Mouse (Mus musculus): ENCODE measurements around the gene Mthfsl. TPM values are rescaled to one million over a fixed set of nuclear protein-coding genes. Genes with fewer than 3 reads are reported as not detected.
"Not testable (repeated sequence)": the region's sequence is repeated elsewhere in the genome, so short reads cannot be mapped to it uniquely, and the experiment has no call there.

Gene Mthfsl
- total RNA-seq (2014; rRNA removed) (11.4 and 11.7 TPM in 2 replicates), polyA plus RNA-seq (2015; fragmentation: Nextera tagmentation; extraction: Ambion mirVana) (46.0 and 48.8 TPM in 2 replicates)

DNA sequence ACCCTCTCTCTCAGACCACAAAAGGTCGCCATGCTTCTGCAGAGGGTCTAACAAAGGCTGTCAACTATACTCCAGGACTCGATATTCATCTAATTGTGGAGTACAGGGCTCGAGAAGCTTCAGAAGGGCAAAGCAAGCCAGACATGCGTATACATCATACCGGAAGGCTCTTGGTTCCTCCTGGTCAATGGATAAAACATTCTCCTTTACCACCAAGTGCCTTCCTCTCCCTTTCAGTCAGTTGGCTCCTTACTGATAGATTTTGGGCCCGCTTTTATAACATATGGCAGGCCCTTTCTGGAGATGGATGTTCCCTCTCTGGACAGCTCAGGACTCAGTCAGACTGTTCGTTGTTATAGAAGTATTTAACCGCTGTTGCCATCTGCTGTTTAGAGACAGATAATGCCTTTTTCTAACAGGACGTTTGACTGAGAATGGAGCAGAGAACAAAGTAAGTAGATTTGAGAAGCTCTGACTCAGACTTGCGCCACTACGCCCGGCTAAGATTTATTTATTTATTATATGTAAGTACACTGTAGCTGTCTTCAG is at the start of gene Mthfsl:
Gene Mthfsl (minus strand): TSS at position 308 of the 549 bp plus-strand sequence.
- peak; percentile 30 for TF ChIP-seq CTCF (IDR thresholded peaks at IDR 0.05)
- ATAC-seq (ENCODE audit: low FRiP score), result peak; percentile 81
- H3K27me3 ChIP-seq (ENCODE audit: insufficient read depth, low read length); H3K4me1 ChIP-seq (ENCODE audit: insufficient read depth, low read length); H3K9ac ChIP-seq (replicated peaks; ENCODE audit: low read length, poor library complexity, severe bottlenecking); H3K36me3 ChIP-seq (ENCODE audit: insufficient read depth, low read length); H3K9me3 ChIP-seq (ENCODE audit: low read length): not testable (repeated sequence)
- WGBS, result 8% methylated on average over 10 of the region's 12 CpGs
- Histone ChIP-seq H3K4me3 (ENCODE audit: low read depth, low read length) (peak within 1 kb of the TSS; percentile 35), H3K4me2 (ENCODE audit: low read depth, low read length, poor library complexity, severe bottlenecking) (peak within 1 kb of the TSS; percentile 32; the same call in 1 of the 2 replicates), H3K27ac (ENCODE audit: low read depth, low read length) (peak within 1 kb of the TSS; percentile 69)
- DNase-seq (ENCODE audit: low spot score), result peak; percentile 10

- not testable (repeated sequence) for ATAC-seq (ENCODE audit: low FRiP score); H3K4me3 ChIP-seq (ENCODE audit: low read depth, low read length); H3K9ac ChIP-seq (replicated peaks; ENCODE audit: low read length, poor library complexity, severe bottlenecking); H3K4me2 ChIP-seq (ENCODE audit: low read depth, low read length, poor library complexity, severe bottlenecking); H3K27me3 ChIP-seq (ENCODE audit: insufficient read depth, low read length); DNase-seq (ENCODE audit: low spot score); H3K9me3 ChIP-seq (ENCODE audit: low read length); H3K36me3 ChIP-seq (ENCODE audit: insufficient read depth, low read length); H3K27ac ChIP-seq (ENCODE audit: low read depth, low read length); H3K4me1 ChIP-seq (ENCODE audit: insufficient read depth, low read length)
- 85% methylated on average over 3 of the region's 5 CpGs for whole genome bisulfite sequencing
Measured at GRCm38 (mm10) chr9:88769470-88769869, 49.4 kb upstream of the Mthfsl start.

GRCm38 (mm10) chr9:88746687-88747086 is 26.6 kb upstream of the Mthfsl start:
- TF ChIP-seq CTCF (IDR thresholded peaks at IDR 0.05), result peak; percentile 45
- not testable (repeated sequence) for H3K4me2 ChIP-seq (ENCODE audit: low read depth, low read length, poor library complexity, severe bottlenecking); H3K4me1 ChIP-seq (ENCODE audit: insufficient read depth, low read length); H3K4me3 ChIP-seq (ENCODE audit: low read depth, low read length); H3K36me3 ChIP-seq (ENCODE audit: insufficient read depth, low read length); ATAC-seq (ENCODE audit: low FRiP score); H3K9me3 ChIP-seq (ENCODE audit: low read length); DNase-seq (ENCODE audit: low spot score); H3K27me3 ChIP-seq (ENCODE audit: insufficient read depth, low read length); H3K27ac ChIP-seq (ENCODE audit: low read depth, low read length); H3K9ac ChIP-seq (replicated peaks; ENCODE audit: low read length, poor library complexity, severe bottlenecking)
- WGBS, result 33% methylated on average over 1 of the region's 2 CpGs

- H3K4me2 ChIP-seq (ENCODE audit: low read depth, low read length, poor library complexity, severe bottlenecking); DNase-seq (ENCODE audit: low spot score); H3K36me3 ChIP-seq (ENCODE audit: insufficient read depth, low read length); H3K27me3 ChIP-seq (ENCODE audit: insufficient read depth, low read length); H3K4me3 ChIP-seq (ENCODE audit: low read depth, low read length); H3K4me1 ChIP-seq (ENCODE audit: insufficient read depth, low read length); H3K9me3 ChIP-seq (ENCODE audit: low read length); H3K9ac ChIP-seq (replicated peaks; ENCODE audit: low read length, poor library complexity, severe bottlenecking); ATAC-seq (ENCODE audit: low FRiP score); H3K27ac ChIP-seq (ENCODE audit: low read depth, low read length): not testable (repeated sequence)
- WGBS, result no CpG with 5 or more reads among the region's 2 CpGs
Measured at GRCm38 (mm10) chr9:88746046-88746445, 25.9 kb upstream of the Mthfsl start.

GRCm38 (mm10) chr9:88735289-88735688 is 15.2 kb upstream of the Mthfsl start:
- H3K27ac ChIP-seq (ENCODE audit: low read depth, low read length); DNase-seq (ENCODE audit: low spot score); H3K27me3 ChIP-seq (ENCODE audit: insufficient read depth, low read length); H3K9ac ChIP-seq (replicated peaks; ENCODE audit: low read length, poor library complexity, severe bottlenecking); H3K36me3 ChIP-seq (ENCODE audit: insufficient read depth, low read length); H3K9me3 ChIP-seq (ENCODE audit: low read length); H3K4me1 ChIP-seq (ENCODE audit: insufficient read depth, low read length); H3K4me3 ChIP-seq (ENCODE audit: low read depth, low read length); ATAC-seq (ENCODE audit: low FRiP score); H3K4me2 ChIP-seq (ENCODE audit: low read depth, low read length, poor library complexity, severe bottlenecking): not testable (repeated sequence)

DNA sequence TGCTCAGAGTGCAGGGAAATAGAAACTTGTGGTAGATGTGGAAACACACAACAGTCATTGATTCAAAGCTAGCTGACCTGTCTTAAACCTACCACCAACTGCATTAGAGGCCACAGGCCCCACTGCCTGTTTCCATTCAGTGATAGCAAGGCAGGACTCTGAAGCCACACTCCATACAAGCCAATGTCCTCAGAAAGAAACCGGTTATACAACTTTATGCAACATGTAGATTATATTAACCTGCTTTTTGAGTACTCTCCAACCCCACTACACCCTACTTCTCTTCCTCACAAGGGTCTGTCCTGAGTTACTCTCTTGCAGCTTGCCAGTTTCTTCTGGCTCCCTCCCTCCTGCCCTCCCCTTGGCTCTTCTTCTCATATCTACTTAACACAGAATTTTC is 13.1 kb upstream of the Mthfsl start:
- not testable (repeated sequence) for H3K4me1 ChIP-seq (ENCODE audit: insufficient read depth, low read length); H3K9ac ChIP-seq (replicated peaks; ENCODE audit: low read length, poor library complexity, severe bottlenecking); H3K4me2 ChIP-seq (ENCODE audit: low read depth, low read length, poor library complexity, severe bottlenecking); DNase-seq (ENCODE audit: low spot score); H3K9me3 ChIP-seq (ENCODE audit: low read length); ATAC-seq (ENCODE audit: low FRiP score); H3K36me3 ChIP-seq (ENCODE audit: insufficient read depth, low read length); H3K27me3 ChIP-seq (ENCODE audit: insufficient read depth, low read length); H3K4me3 ChIP-seq (ENCODE audit: low read depth, low read length); H3K27ac ChIP-seq (ENCODE audit: low read depth, low read length)
- 86% methylated on average over 1 of the region's 1 CpGs for WGBS

DNA sequence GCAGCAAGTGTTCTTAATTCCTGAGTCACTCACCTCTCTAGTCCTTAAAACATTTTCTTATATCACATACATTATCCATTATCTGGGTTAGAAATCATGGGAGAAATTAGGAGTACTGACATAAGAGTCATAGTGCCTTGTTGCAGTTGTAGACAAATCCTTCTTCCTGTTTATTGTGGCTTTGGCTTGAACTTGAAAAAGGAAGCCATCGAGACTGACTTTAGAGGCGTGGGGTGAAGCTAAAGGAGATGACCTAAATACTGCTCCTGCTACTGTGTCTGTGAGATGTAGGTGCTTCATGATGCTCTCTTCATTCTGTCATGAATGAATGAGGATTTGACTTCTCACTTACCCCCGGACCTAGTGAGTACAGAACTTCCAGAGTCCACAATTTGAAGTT is 12.2 kb upstream of the Mthfsl start:
- ATAC-seq (ENCODE audit: low FRiP score); DNase-seq (ENCODE audit: low spot score): not testable (repeated sequence)

GRCm38 (mm10) chr9:88731728-88732127 is 11.6 kb upstream of the Mthfsl start, which contains the start of gene Bcl2a1d:
Gene Bcl2a1d (minus strand): TSS chr9:88731914.
- not testable (repeated sequence) for ATAC-seq (ENCODE audit: low FRiP score); H3K36me3 ChIP-seq (ENCODE audit: insufficient read depth, low read length); H3K4me1 ChIP-seq (ENCODE audit: insufficient read depth, low read length); H3K9ac ChIP-seq (replicated peaks; ENCODE audit: low read length, poor library complexity, severe bottlenecking); H3K4me2 ChIP-seq (ENCODE audit: low read depth, low read length, poor library complexity, severe bottlenecking); H3K27me3 ChIP-seq (ENCODE audit: insufficient read depth, low read length); DNase-seq (ENCODE audit: low spot score); H3K27ac ChIP-seq (ENCODE audit: low read depth, low read length); H3K9me3 ChIP-seq (ENCODE audit: low read length); H3K4me3 ChIP-seq (ENCODE audit: low read depth, low read length)
- WGBS, result 92% methylated on average over 5 of the region's 5 CpGs

More for the DNA sequence above, 12.2 kb upstream of the Mthfsl start:
- not testable (repeated sequence) for H3K36me3 ChIP-seq (ENCODE audit: insufficient read depth, low read length); H3K4me1 ChIP-seq (ENCODE audit: insufficient read depth, low read length); H3K9me3 ChIP-seq (ENCODE audit: low read length); H3K9ac ChIP-seq (replicated peaks; ENCODE audit: low read length, poor library complexity, severe bottlenecking); H3K27me3 ChIP-seq (ENCODE audit: insufficient read depth, low read length); H3K4me3 ChIP-seq (ENCODE audit: low read depth, low read length); H3K4me2 ChIP-seq (ENCODE audit: low read depth, low read length, poor library complexity, severe bottlenecking); H3K27ac ChIP-seq (ENCODE audit: low read depth, low read length)
- WGBS, result 89% methylated on average over 1 of the region's 3 CpGs

DNA sequence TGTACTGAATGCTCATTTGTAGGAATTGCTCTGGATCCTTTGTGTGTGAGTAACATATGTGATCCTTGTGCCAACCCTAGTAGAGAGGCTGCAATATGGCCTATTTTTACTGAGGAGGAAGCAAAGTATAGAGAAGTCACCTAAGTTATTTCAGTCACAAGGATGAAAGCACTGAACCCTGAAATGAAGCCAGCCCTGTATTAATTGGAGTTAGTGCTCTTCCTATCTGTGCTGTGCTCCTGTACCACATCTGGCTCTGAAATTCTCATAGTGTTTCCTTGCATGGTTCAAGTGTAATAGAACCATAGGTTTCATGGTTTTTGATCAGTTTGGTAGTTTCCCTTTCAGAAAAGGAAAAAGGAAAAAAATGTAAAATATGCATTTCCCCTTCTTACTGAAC is 8.2 kb upstream of the Mthfsl start:
- not testable (repeated sequence) for ATAC-seq (ENCODE audit: low FRiP score); H3K4me3 ChIP-seq (ENCODE audit: low read depth, low read length); H3K27me3 ChIP-seq (ENCODE audit: insufficient read depth, low read length); H3K4me2 ChIP-seq (ENCODE audit: low read depth, low read length, poor library complexity, severe bottlenecking); H3K36me3 ChIP-seq (ENCODE audit: insufficient read depth, low read length); H3K4me1 ChIP-seq (ENCODE audit: insufficient read depth, low read length); H3K9ac ChIP-seq (replicated peaks; ENCODE audit: low read length, poor library complexity, severe bottlenecking); DNase-seq (ENCODE audit: low spot score); H3K9me3 ChIP-seq (ENCODE audit: low read length); H3K27ac ChIP-seq (ENCODE audit: low read depth, low read length)

Data from midbrain, postnatal 0 days (tissue).